Mouse (Mus musculus): Measurements from ENCODE around the gene Med24. TPM values are rescaled to one million over a fixed set of nuclear protein-coding genes. Genes with fewer than 3 reads are reported as not detected.

Gene Med24
- polyA plus RNA-seq (2012; rRNA removed) = 127 and 144 TPM in 2 replicates

DNA sequence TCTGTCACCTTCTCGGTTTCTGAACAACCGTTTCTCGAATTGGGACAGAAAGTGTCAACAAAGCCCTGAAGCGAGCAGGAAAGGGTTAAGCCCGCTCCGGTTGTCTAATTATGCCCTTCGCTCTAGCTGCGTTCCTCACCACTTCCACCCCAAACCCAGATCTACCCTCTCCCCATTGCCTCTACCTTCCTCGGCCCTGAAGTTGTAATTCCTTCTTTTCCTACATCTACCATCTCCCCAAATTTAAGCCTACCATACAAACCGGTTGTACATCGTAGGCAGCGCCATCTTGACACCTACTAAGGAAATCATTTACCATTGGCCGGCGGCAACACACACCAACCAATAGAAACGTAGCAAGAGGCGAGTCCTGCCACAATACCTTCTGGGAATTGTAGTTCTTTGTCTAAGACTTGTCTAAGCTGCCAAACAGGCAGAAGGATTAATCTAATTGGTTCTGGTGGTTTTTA lies at the start of gene Med24:
Gene Med24 (minus strand): TSS at position 317 of the 470 bp plus-strand sequence.
- Histone ChIP-seq H3K27ac (ENCODE audit: insufficient read depth, low read length) (no peak within 1 kb of the TSS), H3K4me1 (ENCODE audit: control insufficient read depth, insufficient read depth, low read length) (no peaks in the 10 kb centered on the region), H3K4me3 (ENCODE audit: insufficient read depth, low read length) (peak within 1 kb of the TSS; percentile 85)
- peak; percentile 70; the same call in 1 of the 2 replicates for TF ChIP-seq POLR2A (IDR thresholded peaks at IDR 0.05; ENCODE audit: extremely low read depth, insufficient read depth, low read length)
- no peak for TF ChIP-seq CTCF (IDR thresholded peaks at IDR 0.05; ENCODE audit: extremely low read depth, insufficient read depth, low read length)

DNA sequence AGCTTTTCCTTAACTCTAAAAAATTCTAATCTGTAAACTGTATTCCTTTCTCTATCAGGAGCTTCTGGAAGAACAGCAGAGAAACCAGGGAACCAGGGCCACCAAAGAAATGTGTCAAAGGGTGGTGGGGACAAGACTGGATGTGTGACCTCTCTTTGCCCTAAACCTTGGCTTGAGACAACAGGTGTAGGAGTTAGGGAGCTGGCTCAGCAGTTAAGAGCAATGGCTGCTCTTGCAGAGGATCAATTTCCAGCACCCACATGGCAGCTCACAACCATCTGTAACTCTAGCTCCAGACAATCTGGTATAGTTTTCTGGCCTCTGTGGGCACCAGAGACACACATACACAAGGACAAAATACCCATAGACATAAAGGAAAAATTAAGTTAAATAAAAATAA lies 48.7 kb upstream of the Med24 start:
- no peak for TF ChIP-seq CTCF (IDR thresholded peaks at IDR 0.05; ENCODE audit: extremely low read depth, insufficient read depth, low read length)
- TF ChIP-seq POLR2A (IDR thresholded peaks at IDR 0.05; ENCODE audit: extremely low read depth, insufficient read depth, low read length) = no peak
- no peak overlapping the region for H3K4me3 ChIP-seq (ENCODE audit: insufficient read depth, low read length)
- peaks cover 11% of the 10 kb centered on the region for H3K4me1 ChIP-seq (ENCODE audit: control insufficient read depth, insufficient read depth, low read length)
- no peak overlapping the region for H3K27ac ChIP-seq (ENCODE audit: insufficient read depth, low read length)

DNA sequence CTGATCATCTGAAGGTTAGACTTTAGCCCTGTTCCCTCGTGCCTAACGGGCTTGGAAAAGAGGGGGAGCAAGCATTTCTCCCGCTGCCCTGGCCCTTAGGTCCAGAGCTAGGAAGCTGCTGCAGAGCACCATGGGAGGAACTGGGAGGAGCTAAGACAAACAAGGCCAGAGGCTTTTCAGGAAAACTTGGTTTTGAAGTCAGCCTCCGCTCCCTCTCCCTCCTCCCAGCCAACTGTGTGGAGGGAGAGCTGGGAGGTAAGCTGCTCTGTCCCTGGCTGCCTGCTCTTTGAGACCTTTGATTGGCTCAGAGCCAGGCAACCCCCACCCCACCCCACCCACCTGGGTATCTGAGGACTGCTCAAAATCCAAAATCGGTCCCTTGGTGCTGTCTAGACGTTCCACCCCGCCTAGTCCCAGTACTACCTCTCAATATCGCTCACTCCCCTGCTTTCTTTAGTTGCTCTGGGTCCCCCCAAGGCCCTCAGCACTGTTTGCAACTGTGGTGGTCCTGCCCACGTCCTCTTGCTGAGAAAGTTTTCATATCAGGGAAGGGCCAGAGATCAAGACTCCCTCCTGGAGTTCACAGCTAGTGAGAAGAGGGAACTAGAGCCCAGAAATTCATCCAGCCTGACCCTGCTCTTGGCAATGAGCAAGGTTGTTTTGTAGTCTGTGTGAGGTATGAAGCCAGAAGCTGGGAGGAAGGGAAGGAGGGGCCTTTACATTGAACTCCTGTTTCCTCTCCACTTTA lies 47.8 kb upstream of the Med24 start:
- Histone ChIP-seq H3K4me1 (ENCODE audit: control insufficient read depth, insufficient read depth, low read length) (peaks cover 9% of the 10 kb centered on the region), H3K27ac (ENCODE audit: insufficient read depth, low read length) (peak overlapping the region; percentile 81), H3K4me3 (ENCODE audit: insufficient read depth, low read length) (no peak overlapping the region)
- peak; percentile 47; the same call in 1 of the 2 replicates for TF ChIP-seq POLR2A (IDR thresholded peaks at IDR 0.05; ENCODE audit: extremely low read depth, insufficient read depth, low read length)
- TF ChIP-seq CTCF (IDR thresholded peaks at IDR 0.05; ENCODE audit: extremely low read depth, insufficient read depth, low read length) = no peak

DNA sequence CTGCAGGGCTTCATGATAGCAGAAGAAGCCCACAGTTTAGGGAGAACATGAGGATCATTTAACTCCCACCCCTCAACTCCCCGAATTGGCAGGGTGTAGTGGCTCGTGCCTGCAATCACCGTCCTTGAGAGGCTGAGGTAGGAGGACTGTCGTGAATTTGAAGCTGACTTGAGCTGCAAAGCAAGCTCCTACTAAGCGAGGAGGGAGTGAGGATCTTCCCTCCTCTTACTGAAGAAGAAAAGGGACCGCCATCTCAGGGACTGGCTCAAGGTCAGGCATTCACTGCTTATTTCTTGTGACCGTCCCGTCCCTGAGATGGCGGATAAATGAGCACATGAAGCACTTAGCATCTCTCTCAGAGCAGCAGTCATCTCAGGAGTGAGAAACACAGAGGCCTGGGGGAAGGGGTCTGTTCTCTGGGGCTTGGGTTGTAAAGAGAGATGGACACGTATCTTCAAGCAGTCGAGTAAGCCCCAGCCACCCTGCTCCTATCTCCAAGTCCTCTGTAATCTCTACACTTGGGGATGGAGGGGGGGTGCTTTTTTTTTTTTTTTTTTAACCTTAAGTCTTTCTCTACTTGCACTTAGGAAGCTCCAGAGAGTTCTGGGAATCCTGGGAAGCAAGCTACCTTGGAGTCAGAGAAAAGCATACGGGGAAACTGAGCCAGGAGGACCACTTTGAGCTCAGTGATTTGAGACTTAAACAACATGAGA lies 47.0 kb upstream of the Med24 start:
- peak overlapping the region; percentile 99; the same call in 1 of the 2 replicates for H3K4me3 ChIP-seq (ENCODE audit: insufficient read depth, low read length)
- H3K4me1 ChIP-seq (ENCODE audit: control insufficient read depth, insufficient read depth, low read length) = peaks cover 4% of the 10 kb centered on the region; the same call in 1 of the 2 replicates
- peak overlapping the region; percentile 81 for H3K27ac ChIP-seq (ENCODE audit: insufficient read depth, low read length)
- TF ChIP-seq POLR2A (IDR thresholded peaks at IDR 0.05; ENCODE audit: extremely low read depth, insufficient read depth, low read length) (no peak), CTCF (IDR thresholded peaks at IDR 0.05; ENCODE audit: extremely low read depth, insufficient read depth, low read length) (no peak)

DNA sequence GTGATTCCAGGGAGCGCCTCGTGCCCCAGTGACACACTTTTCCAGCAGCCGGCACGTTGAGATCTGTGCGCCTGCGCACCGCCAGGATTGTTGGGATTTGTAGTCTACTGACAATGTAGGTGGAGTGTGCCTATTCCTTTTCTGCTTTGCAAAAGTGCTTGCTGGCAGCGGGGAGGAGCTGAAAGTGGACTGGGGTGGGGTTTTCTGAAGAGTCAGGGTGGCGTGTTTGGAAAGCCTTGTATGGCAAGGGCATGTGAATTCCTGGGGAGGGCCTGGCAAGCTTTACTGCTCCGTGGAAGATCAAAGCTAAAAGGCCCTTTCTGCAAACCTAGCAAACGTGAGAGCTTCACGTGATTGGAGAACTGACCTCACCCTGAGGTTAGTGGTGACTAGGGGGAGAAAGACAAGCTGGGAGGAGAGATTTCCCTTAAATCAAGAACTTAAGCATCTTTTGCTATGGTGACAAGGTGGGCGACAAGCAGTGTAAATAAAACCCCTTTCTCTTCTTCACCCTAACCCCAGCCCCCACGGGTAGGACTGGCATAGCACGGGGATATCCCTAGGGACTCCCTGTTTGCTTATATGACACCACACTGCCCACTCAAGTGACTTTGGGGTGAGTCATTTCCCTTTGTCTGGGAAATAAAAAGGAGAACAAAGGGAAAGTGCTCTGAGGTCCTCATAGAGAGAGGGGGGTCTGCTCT lies 46.3 kb upstream of the Med24 start:
- H3K4me3 ChIP-seq (ENCODE audit: insufficient read depth, low read length) = peak overlapping the region; percentile 99
- peaks cover 3% of the 10 kb centered on the region; the same call in 1 of the 2 replicates for H3K4me1 ChIP-seq (ENCODE audit: control insufficient read depth, insufficient read depth, low read length)
- TF ChIP-seq POLR2A (IDR thresholded peaks at IDR 0.05; ENCODE audit: extremely low read depth, insufficient read depth, low read length) = no peak
- no peak for TF ChIP-seq CTCF (IDR thresholded peaks at IDR 0.05; ENCODE audit: extremely low read depth, insufficient read depth, low read length)
- H3K27ac ChIP-seq (ENCODE audit: insufficient read depth, low read length) = peak overlapping the region; percentile 81

DNA sequence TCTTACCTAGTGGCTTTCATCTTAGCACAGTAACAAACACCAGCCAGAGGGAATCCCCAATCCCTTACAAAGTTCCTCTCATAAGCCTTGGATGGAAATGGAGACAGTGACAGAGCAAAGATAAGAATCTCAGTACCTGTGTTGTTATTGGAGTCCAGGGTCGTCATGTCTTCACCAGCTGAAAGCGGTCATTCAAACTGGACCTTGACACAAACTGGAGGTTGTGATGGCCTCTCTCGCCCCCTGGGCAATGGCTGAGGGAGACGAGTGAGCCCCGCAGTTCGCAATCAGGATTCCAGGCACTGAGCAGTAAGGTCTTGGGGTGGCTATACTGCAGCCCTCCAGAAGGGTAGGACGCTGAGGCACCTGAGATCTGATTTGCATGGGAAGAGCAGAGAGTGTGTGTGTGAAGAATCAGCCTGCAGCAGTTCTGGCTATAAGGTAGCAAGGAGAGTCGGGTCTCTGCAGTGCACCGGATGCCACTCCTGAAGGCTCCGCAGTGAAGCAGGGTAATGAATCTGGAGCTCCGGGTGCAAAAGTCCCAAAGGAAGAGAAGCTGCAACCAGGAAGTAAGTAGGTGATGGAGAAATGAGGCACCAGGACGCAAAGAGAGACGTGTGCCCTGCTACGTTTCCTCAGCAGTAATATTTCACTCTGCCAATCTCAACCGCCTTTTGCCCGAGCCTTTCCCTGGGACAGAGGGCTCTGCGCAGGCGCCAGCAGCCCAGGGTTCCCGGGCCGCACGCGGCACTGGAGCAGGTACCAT lies 45.5 kb upstream of the Med24 start, which contains the start of gene Nr1d1:
Gene Nr1d1 (minus strand): TSS at position 752 of the 766 bp plus-strand sequence.
- TF ChIP-seq POLR2A (IDR thresholded peaks at IDR 0.05; ENCODE audit: extremely low read depth, insufficient read depth, low read length) (peak; percentile 99), CTCF (IDR thresholded peaks at IDR 0.05; ENCODE audit: extremely low read depth, insufficient read depth, low read length) (no peak)
- peaks cover 3% of the 10 kb centered on the region; the same call in 1 of the 2 replicates for H3K4me1 ChIP-seq (ENCODE audit: control insufficient read depth, insufficient read depth, low read length)

DNA sequence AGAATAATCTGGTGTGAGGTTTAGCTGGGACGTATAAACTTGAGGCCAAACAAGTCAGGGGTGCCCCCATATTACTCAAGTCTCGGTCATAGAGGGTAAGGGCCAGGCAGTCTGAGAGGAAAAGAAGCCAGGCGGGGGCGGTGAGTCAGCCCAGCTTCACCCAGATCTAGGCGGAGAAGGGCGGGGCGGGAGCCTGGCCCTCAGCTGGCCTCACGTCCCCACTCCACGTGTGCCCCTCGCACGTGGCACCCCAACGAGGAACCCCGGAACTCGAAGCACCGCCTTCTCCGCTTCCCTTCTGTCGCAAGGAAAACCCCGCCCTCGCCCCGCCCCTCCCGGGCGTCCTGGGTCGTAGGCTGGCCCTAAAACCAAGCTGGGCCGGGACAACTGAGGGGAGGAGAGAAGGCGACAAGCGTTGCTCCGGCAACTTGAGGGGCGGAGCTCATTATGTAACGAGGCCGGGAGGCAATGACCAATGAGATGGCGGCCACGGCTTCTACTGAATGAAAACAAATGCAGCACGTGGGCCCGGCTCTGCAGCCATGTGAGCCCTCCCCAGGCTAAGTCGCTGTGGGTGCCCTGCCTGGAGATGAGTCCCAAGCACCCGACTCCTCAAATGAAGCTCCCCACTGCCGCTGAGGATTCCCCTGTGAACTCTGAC lies 44.5 kb upstream of the Med24 start:
- no peak for TF ChIP-seq CTCF (IDR thresholded peaks at IDR 0.05; ENCODE audit: extremely low read depth, insufficient read depth, low read length)
- peak; percentile 85 for TF ChIP-seq POLR2A (IDR thresholded peaks at IDR 0.05; ENCODE audit: extremely low read depth, insufficient read depth, low read length)
- peak overlapping the region; percentile 99 for H3K27ac ChIP-seq (ENCODE audit: insufficient read depth, low read length)
- H3K4me3 ChIP-seq (ENCODE audit: insufficient read depth, low read length) = peak overlapping the region; percentile 99
- H3K4me1 ChIP-seq (ENCODE audit: control insufficient read depth, insufficient read depth, low read length) = peaks cover 3% of the 10 kb centered on the region; the same call in 1 of the 2 replicates

More for the DNA sequence above, 45.5 kb upstream of the Med24 start, which contains the start of gene Nr1d1:
- peak within 1 kb of the TSS; percentile 99 for H3K27ac ChIP-seq (ENCODE audit: insufficient read depth, low read length)
- peak within 1 kb of the TSS; percentile 99 for H3K4me3 ChIP-seq (ENCODE audit: insufficient read depth, low read length)

DNA sequence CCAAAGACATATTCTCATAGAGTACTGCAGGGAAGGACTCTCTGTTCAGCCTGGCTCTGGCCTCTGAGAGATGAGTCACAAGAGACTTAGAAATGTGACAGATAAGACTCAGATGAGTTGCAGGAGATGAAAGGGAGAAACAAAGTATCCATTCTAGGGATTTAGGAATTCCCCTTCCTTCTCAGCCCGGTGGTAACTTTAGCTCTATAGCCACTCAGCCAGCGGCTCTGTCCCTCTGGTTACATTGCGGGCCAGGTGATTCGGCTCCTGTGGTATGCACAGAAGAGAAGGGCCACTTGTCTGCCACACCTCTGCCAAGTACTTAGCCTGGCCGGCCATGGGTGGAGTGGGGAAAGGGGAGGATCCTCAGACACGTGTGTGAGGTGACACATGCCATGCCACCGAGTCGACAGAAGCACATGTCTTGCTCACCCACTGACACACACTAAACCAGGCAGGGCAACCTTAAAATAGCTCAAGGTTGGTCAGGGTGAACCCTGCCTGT lies 43.5 kb upstream of the Med24 start:
- peak overlapping the region; percentile 99 for H3K4me3 ChIP-seq (ENCODE audit: insufficient read depth, low read length)

More for the DNA sequence above, 43.5 kb upstream of the Med24 start:
- 0 out of 2 replicates have a peak, but pooled peaks have one; percentile 30 for TF ChIP-seq POLR2A (IDR thresholded peaks at IDR 0.05; ENCODE audit: extremely low read depth, insufficient read depth, low read length)
- no peak for TF ChIP-seq CTCF (IDR thresholded peaks at IDR 0.05; ENCODE audit: extremely low read depth, insufficient read depth, low read length)
- peaks cover 3% of the 10 kb centered on the region; the same call in 1 of the 2 replicates for H3K4me1 ChIP-seq (ENCODE audit: control insufficient read depth, insufficient read depth, low read length)
- H3K27ac ChIP-seq (ENCODE audit: insufficient read depth, low read length) = peak overlapping the region; percentile 86
